Comparison of ENCODE assay signal across 11 mouse cellular contexts in the genomic region with DNA sequence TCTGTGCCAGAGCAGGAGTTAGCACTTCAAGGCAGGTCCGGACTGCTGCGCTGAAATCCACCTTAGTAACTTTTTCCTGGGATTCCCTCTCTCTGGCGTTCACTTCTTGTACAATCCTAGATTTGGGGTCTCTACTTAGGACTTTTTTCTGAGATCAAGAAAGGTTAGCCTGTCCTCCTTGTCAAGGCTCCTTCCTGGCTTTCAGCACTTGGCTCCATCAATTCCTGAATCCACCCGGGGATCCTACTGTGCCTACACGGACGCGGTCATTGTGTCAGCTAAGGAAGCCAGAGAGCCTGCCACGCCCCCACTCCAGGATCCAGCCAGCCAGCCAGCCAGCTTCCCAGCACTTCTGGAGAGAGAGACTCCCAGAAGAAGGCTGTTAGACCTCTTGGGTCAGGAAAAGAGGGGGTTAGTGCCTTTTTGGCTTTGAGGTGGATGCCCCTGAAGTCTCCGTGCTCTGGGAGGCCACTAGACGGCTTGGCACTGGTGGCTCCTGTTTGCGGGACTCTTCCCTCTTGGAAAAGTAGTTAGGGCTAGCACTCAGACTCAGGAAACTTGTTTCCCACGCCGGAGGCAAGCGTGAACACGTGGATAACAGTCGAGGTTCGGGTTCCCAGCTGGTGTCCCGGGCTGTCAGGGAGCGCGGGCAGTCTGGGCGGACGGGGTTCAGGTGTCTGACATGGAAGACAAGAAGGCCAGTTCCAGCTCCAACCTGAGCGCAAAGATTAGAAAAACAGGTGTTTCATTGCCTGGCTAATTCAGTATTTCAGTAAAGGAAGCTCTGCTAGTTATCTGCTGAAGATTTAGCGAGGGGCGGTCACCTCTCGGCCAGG. TPM values are rescaled to one million over a fixed set of nuclear protein-coding genes. Genes with fewer than 3 reads are reported as not detected.
DNase-seq lines count a peak whose midpoint lies in the region; ATAC-seq and TF ChIP-seq lines count a peak whose summit lies in the region.
"Had no signal": no experiment of that assay in that cellular context is flagged by ENCODE, and none has a peak within 500 bp of the region (broad histone marks: within the 10 kb centered on the region; RNA-seq: fewer than 3 reads in every experiment).

No protein-coding gene starts in this region.

- under 1% methylated on average over 26 of the region's 26 CpGs for WGBS in kidney, embryonic 14.5 days
- WGBS in limb, embryonic 10.5 days = under 1% methylated on average over 26 of the region's 26 CpGs

- no peaks in the 10 kb centered on the region for H3K36me3 ChIP-seq in kidney, embryonic 14.5 days (ENCODE audit: control insufficient read depth, insufficient read depth, low read length)
- no peaks in the 10 kb centered on the region for H3K36me3 ChIP-seq in limb, embryonic 10.5 days
- H3K36me3 ChIP-seq: liver, embryonic 15.5 days had no signal

- H3K4me3 ChIP-seq in kidney, embryonic 14.5 days (ENCODE audit: low read length) = peak overlapping the region; percentile 52
- peak overlapping the region; percentile 25 for H3K4me3 ChIP-seq in limb, embryonic 10.5 days
- no peak overlapping the region for H3K4me3 ChIP-seq in gastrocnemius, adult 2 months
- H3K4me3 ChIP-seq: liver, embryonic 15.5 days had no signal

- peak overlapping the region; percentile 69 for H3K4me2 ChIP-seq in kidney, embryonic 14.5 days (replicated peaks; ENCODE audit: low read depth, low read length)
- H3K4me2 ChIP-seq: liver, embryonic 15.5 days had no signal

- H3K9ac ChIP-seq in kidney, embryonic 14.5 days (ENCODE audit: low read depth, low read length) = peak overlapping the region; percentile 37; the same call in 1 of the 2 replicates
- H3K9ac ChIP-seq: liver, embryonic 15.5 days had no signal

- DNase-seq in kidney, adult 11 months = no peak
- DNase-seq in R1 (ENCODE audit: low read depth, low spot score) = peak; percentile 56
- peak; percentile 63 for DNase-seq in embryo, embryonic 9.5 days (ENCODE audit: extremely low spot score)
- peak; percentile 58 for DNase-seq in limb, embryonic 10.5 days (ENCODE audit: low spot score)
- DNase-seq in gastrocnemius, adult 2 months = no peak
- DNase-seq in cerebellum, adult 11 months = no peak
- DNase-seq: gastrocnemius, postnatal 10 days; heart, postnatal 14 days; right cerebral cortex, postnatal 4 days had no signal

- intact Hi-C loops in gastrocnemius, adult 2 months (cut with DNase I) = no loop called here

- no peak overlapping the region for H3K27ac ChIP-seq in kidney, embryonic 14.5 days (ENCODE audit: low read depth, low read length)
- H3K27ac ChIP-seq in limb, embryonic 10.5 days = no peak overlapping the region
- no peak overlapping the region for H3K27ac ChIP-seq in gastrocnemius, adult 2 months
- H3K27ac ChIP-seq: liver, embryonic 15.5 days had no signal

- no peaks in the 10 kb centered on the region for H3K9me3 ChIP-seq in kidney, embryonic 14.5 days (ENCODE audit: control insufficient read depth, low read length)
- no peaks in the 10 kb centered on the region for H3K9me3 ChIP-seq in limb, embryonic 10.5 days (replicated peaks)
- H3K9me3 ChIP-seq: liver, embryonic 15.5 days had no signal

- H3K4me1 ChIP-seq in kidney, embryonic 14.5 days (ENCODE audit: control insufficient read depth, insufficient read depth, low read length) = 0 out of 2 replicates have a peak, but pooled peaks cover 3% of the 10 kb centered on the region
- H3K4me1 ChIP-seq in limb, embryonic 10.5 days = peaks cover 26% of the 10 kb centered on the region

- ATAC-seq in kidney, embryonic 14.5 days (ENCODE audit: low FRiP score, low TSS enrichment) = no peak

- peaks cover 58% of the 10 kb centered on the region for H3K27me3 ChIP-seq in kidney, embryonic 14.5 days (ENCODE audit: control insufficient read depth, insufficient read depth, low read length)
- H3K27me3 ChIP-seq in limb, embryonic 10.5 days (ENCODE audit: low read depth, poor library complexity, severe bottlenecking) = peaks cover 96% of the 10 kb centered on the region

- no peak for TF ChIP-seq CTCF in gastrocnemius, adult 2 months (IDR thresholded peaks at IDR 0.05)

RNA-seq across cellular contexts. Expression of a gene that starts 2.5 kb away (rescaled TPM):
- 14.7 and 17.1 TPM in 2 replicates for polyA plus RNA-seq in kidney, embryonic 14.5 days (2014; fragmentation: Nextera tagmentation; extraction: Ambion mirVana)
- polyA plus RNA-seq in limb, embryonic 10.5 days (2016; fragmentation: Nextera tagmentation; extraction: Ambion mirVana) = 0.65 and 0.74 TPM in 2 replicates
- total RNA-seq in gastrocnemius, adult 2 months (2021) = under 1 TPM in 1 of 2 experiments, not detected in 1; 0.47 TPM
- total RNA-seq: heart, postnatal 14 days had no signal
- polyA plus RNA-seq: liver, embryonic 15.5 days had no signal

Comparison
In these comparisons a context has a peak if more than half of its experiments do, and no peak if none do; other contexts are left out.
1. DNase-seq: peak in R1 (single experiment), embryo, embryonic 9.5 days (single experiment) and limb, embryonic 10.5 days (single experiment); none in kidney, adult 11 months (single experiment), gastrocnemius, adult 2 months (single experiment) and cerebellum, adult 11 months (single experiment).